Mouse (Mus musculus): ENCODE data around the gene Olfr750.

The Olfr750 gene

GRCm38 (mm10) chr14:51026391-51027133 lies 47.7 kb downstream of the Olfr750 start:
- peak; percentile 89 for DNase-seq (ENCODE audit: low read depth)

GRCm38 (mm10) chr14:51024820-51025219 lies 49.4 kb downstream of the Olfr750 start:
- no peak for DNase-seq (ENCODE audit: low read depth)

- DNase-seq (ENCODE audit: low read depth) = no peak
Observed at GRCm38 (mm10) chr14:51023457-51023856, 50.8 kb downstream of the Olfr750 start.

GRCm38 (mm10) chr14:51017256-51017655 lies 57.0 kb downstream of the Olfr750 start:
- DNase-seq (ENCODE audit: low read depth) = no peak

Measured in 416B (cell line).